Mouse (Mus musculus): ENCODE results near the gene Phb2. TPM values are rescaled to one million over a fixed set of nuclear protein-coding genes. Genes with fewer than 3 reads are reported as not detected.
"Not testable (repeated sequence)": the region's sequence is repeated elsewhere in the genome, so short reads cannot be mapped to it uniquely, and the experiment has no call there.

Phb2 gene
- polyA plus RNA-seq, 1 experiment from 2014 or later = 242 TPM

DNA sequence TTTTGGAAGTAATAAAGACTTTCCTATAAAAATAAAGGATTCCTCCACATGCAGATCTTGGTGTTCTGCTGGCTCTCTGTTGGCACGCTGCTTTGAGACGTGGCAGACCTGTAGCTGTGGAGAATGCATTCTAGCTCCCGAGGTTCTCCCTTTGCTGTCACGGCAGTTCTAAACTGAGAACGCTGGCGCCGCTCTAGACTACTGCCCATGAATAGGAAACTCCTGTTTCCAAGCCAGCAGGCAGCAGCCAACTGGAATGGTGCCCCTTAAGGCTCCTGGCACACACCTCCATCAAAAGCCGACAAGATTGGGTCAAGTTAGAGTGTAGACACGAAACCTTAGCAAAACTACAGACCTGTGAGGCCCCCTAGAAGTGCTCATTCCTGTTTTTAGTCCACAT is 38.5 kb upstream of the Phb2 start:
- no peak for ATAC-seq (ENCODE audit: low read depth)
- Histone ChIP-seq H3K4me3 (ENCODE audit: low read depth, low read length) (no peak overlapping the region), H3K27me3 (ENCODE audit: control insufficient read depth, insufficient read depth, low read length) (no peaks in the 10 kb centered on the region), H3K4me2 (ENCODE audit: low read depth, low read length) (no peak overlapping the region), H3K36me3 (ENCODE audit: control insufficient read depth, insufficient read depth, low read length) (no peaks in the 10 kb centered on the region), H3K9me3 (ENCODE audit: control insufficient read depth, low read length) (no peaks in the 10 kb centered on the region), H3K4me1 (ENCODE audit: control insufficient read depth, insufficient read depth, low read length) (no peaks in the 10 kb centered on the region), H3K9ac (replicated peaks; ENCODE audit: low read depth, low read length) (no peak overlapping the region), H3K27ac (ENCODE audit: low read depth, low read length) (no peak overlapping the region)
- 87% methylated on average over 9 of the region's 9 CpGs for WGBS

DNA sequence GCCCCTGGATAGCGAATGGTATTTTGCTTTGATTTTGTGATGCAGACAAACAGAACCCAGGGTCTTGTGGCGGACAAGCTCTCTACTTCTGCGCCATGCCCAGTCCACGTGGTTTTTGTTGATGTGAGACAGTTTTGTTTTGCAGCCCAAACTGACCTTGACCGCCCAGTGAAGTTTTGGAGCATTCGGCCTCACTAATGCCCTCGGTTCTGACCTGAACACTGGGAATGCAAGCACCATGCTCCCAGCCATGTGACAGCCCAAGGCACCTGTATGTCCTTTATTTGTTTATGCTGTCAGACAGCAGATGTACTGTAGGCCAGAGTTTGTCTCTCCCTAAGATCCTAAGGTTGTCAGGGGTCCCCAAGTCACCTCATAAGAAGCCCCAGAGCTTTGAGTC is 37.5 kb upstream of the Phb2 start:
- no peaks in the 10 kb centered on the region for H3K4me1 ChIP-seq (ENCODE audit: control insufficient read depth, insufficient read depth, low read length)
- H3K9me3 ChIP-seq (ENCODE audit: control insufficient read depth, low read length) = no peaks in the 10 kb centered on the region
- no peak overlapping the region for H3K4me2 ChIP-seq (ENCODE audit: low read depth, low read length)
- no peak overlapping the region for H3K9ac ChIP-seq (replicated peaks; ENCODE audit: low read depth, low read length)
- H3K27ac ChIP-seq (ENCODE audit: low read depth, low read length) = no peak overlapping the region
- WGBS = 94% methylated on average over 7 of the region's 7 CpGs
- no peaks in the 10 kb centered on the region for H3K27me3 ChIP-seq (ENCODE audit: control insufficient read depth, insufficient read depth, low read length)
- ATAC-seq (ENCODE audit: low read depth) = no peak
- H3K36me3 ChIP-seq (ENCODE audit: control insufficient read depth, insufficient read depth, low read length) = no peaks in the 10 kb centered on the region
- H3K4me3 ChIP-seq (ENCODE audit: low read depth, low read length) = no peak overlapping the region

- WGBS = 87% methylated on average over 6 of the region's 6 CpGs
- no peak overlapping the region for H3K4me3 ChIP-seq (ENCODE audit: low read depth, low read length)
- no peaks in the 10 kb centered on the region for H3K36me3 ChIP-seq (ENCODE audit: control insufficient read depth, insufficient read depth, low read length)
- ATAC-seq (ENCODE audit: low read depth) = no peak
- H3K4me2 ChIP-seq (ENCODE audit: low read depth, low read length) = no peak overlapping the region
- no peaks in the 10 kb centered on the region for H3K4me1 ChIP-seq (ENCODE audit: control insufficient read depth, insufficient read depth, low read length)
- no peak overlapping the region for H3K27ac ChIP-seq (ENCODE audit: low read depth, low read length)
- H3K9me3 ChIP-seq (ENCODE audit: control insufficient read depth, low read length) = no peaks in the 10 kb centered on the region
- H3K27me3 ChIP-seq (ENCODE audit: control insufficient read depth, insufficient read depth, low read length) = no peaks in the 10 kb centered on the region
- H3K9ac ChIP-seq (replicated peaks; ENCODE audit: low read depth, low read length) = no peak overlapping the region
Measured at GRCm38 (mm10) chr6:124676171-124676570, 36.0 kb upstream of the Phb2 start.

- ATAC-seq (ENCODE audit: low read depth) = no peak
- H3K9me3 ChIP-seq (ENCODE audit: control insufficient read depth, low read length) = no peaks in the 10 kb centered on the region
- no peak overlapping the region for H3K27ac ChIP-seq (ENCODE audit: low read depth, low read length)
- H3K9ac ChIP-seq (replicated peaks; ENCODE audit: low read depth, low read length) = no peak overlapping the region
- no peak overlapping the region for H3K4me2 ChIP-seq (ENCODE audit: low read depth, low read length)
- no peaks in the 10 kb centered on the region for H3K4me1 ChIP-seq (ENCODE audit: control insufficient read depth, insufficient read depth, low read length)
- WGBS = 96% methylated on average over 7 of the region's 7 CpGs
- no peaks in the 10 kb centered on the region for H3K36me3 ChIP-seq (ENCODE audit: control insufficient read depth, insufficient read depth, low read length)
- no peak overlapping the region for H3K4me3 ChIP-seq (ENCODE audit: low read depth, low read length)
- H3K27me3 ChIP-seq (ENCODE audit: control insufficient read depth, insufficient read depth, low read length) = no peaks in the 10 kb centered on the region
Measured at GRCm38 (mm10) chr6:124678769-124679168, 33.4 kb upstream of the Phb2 start.

DNA sequence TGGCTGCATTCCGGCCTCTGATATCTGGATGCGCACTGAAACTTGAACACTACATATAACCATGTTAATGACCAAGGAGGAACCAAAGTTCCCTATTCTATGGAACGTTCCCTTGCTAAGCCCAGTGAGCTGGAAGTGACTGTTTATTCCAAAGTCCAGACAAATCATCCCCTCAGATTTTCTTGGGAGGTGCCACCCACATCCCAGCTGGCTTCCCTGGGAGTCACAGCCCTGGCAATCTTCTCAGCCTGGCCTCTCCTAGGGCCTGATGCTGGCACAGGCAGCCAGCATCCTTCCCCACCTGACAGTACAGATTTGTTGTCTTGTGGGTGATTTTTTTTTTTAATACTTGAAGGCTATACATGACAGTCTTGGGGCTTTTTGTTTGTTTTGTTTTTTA is 32.6 kb upstream of the Phb2 start:
- H3K4me3 ChIP-seq (ENCODE audit: low read depth, low read length) = no peak overlapping the region
- H3K27me3 ChIP-seq (ENCODE audit: control insufficient read depth, insufficient read depth, low read length) = no peaks in the 10 kb centered on the region
- H3K4me1 ChIP-seq (ENCODE audit: control insufficient read depth, insufficient read depth, low read length) = no peaks in the 10 kb centered on the region
- no peaks in the 10 kb centered on the region for H3K9me3 ChIP-seq (ENCODE audit: control insufficient read depth, low read length)
- no peak overlapping the region for H3K4me2 ChIP-seq (ENCODE audit: low read depth, low read length)
- no peak overlapping the region for H3K27ac ChIP-seq (ENCODE audit: low read depth, low read length)
- H3K9ac ChIP-seq (replicated peaks; ENCODE audit: low read depth, low read length) = no peak overlapping the region
- WGBS = 98% methylated on average over 3 of the region's 3 CpGs
- ATAC-seq (ENCODE audit: low read depth) = no peak
- H3K36me3 ChIP-seq (ENCODE audit: control insufficient read depth, insufficient read depth, low read length) = no peaks in the 10 kb centered on the region

GRCm38 (mm10) chr6:124682291-124682690 is 29.8 kb upstream of the Phb2 start:
- H3K9ac ChIP-seq (replicated peaks; ENCODE audit: low read depth, low read length); H3K36me3 ChIP-seq (ENCODE audit: control insufficient read depth, insufficient read depth, low read length); H3K4me3 ChIP-seq (ENCODE audit: low read depth, low read length); H3K27ac ChIP-seq (ENCODE audit: low read depth, low read length); H3K4me2 ChIP-seq (ENCODE audit: low read depth, low read length); H3K27me3 ChIP-seq (ENCODE audit: control insufficient read depth, insufficient read depth, low read length); H3K9me3 ChIP-seq (ENCODE audit: control insufficient read depth, low read length); ATAC-seq (ENCODE audit: low read depth); H3K4me1 ChIP-seq (ENCODE audit: control insufficient read depth, insufficient read depth, low read length): not testable (repeated sequence)
- WGBS = 66% methylated on average over 6 of the region's 6 CpGs

- H3K4me3 ChIP-seq (ENCODE audit: low read depth, low read length) = no peak overlapping the region
- no peak overlapping the region for H3K9ac ChIP-seq (replicated peaks; ENCODE audit: low read depth, low read length)
- ATAC-seq (ENCODE audit: low read depth) = no peak
- no peak overlapping the region for H3K4me2 ChIP-seq (ENCODE audit: low read depth, low read length)
- WGBS = 86% methylated on average over 14 of the region's 14 CpGs
- H3K9me3 ChIP-seq (ENCODE audit: control insufficient read depth, low read length) = no peaks in the 10 kb centered on the region
- H3K27ac ChIP-seq (ENCODE audit: low read depth, low read length) = no peak overlapping the region
- no peaks in the 10 kb centered on the region for H3K27me3 ChIP-seq (ENCODE audit: control insufficient read depth, insufficient read depth, low read length)
- H3K36me3 ChIP-seq (ENCODE audit: control insufficient read depth, insufficient read depth, low read length) = no peaks in the 10 kb centered on the region
- no peaks in the 10 kb centered on the region for H3K4me1 ChIP-seq (ENCODE audit: control insufficient read depth, insufficient read depth, low read length)
Measured at GRCm38 (mm10) chr6:124683591-124684417, 28.3 kb upstream of the Phb2 start.

- no peaks in the 10 kb centered on the region for H3K27me3 ChIP-seq (ENCODE audit: control insufficient read depth, insufficient read depth, low read length)
- H3K4me1 ChIP-seq (ENCODE audit: control insufficient read depth, insufficient read depth, low read length) = no peaks in the 10 kb centered on the region
- no peaks in the 10 kb centered on the region for H3K36me3 ChIP-seq (ENCODE audit: control insufficient read depth, insufficient read depth, low read length)
- ATAC-seq (ENCODE audit: low read depth) = no peak
- H3K9me3 ChIP-seq (ENCODE audit: control insufficient read depth, low read length) = no peaks in the 10 kb centered on the region
- H3K9ac ChIP-seq (replicated peaks; ENCODE audit: low read depth, low read length) = no peak overlapping the region
- 78% methylated on average over 12 of the region's 12 CpGs for WGBS
- no peak overlapping the region for H3K27ac ChIP-seq (ENCODE audit: low read depth, low read length)
- H3K4me2 ChIP-seq (ENCODE audit: low read depth, low read length) = no peak overlapping the region
- no peak overlapping the region for H3K4me3 ChIP-seq (ENCODE audit: low read depth, low read length)
Measured at GRCm38 (mm10) chr6:124685606-124686386, 26.3 kb upstream of the Phb2 start.

- not testable (repeated sequence) for H3K9me3 ChIP-seq (ENCODE audit: control insufficient read depth, low read length); H3K36me3 ChIP-seq (ENCODE audit: control insufficient read depth, insufficient read depth, low read length); ATAC-seq (ENCODE audit: low read depth); H3K27ac ChIP-seq (ENCODE audit: low read depth, low read length); H3K9ac ChIP-seq (replicated peaks; ENCODE audit: low read depth, low read length); H3K4me1 ChIP-seq (ENCODE audit: control insufficient read depth, insufficient read depth, low read length); H3K4me2 ChIP-seq (ENCODE audit: low read depth, low read length); H3K27me3 ChIP-seq (ENCODE audit: control insufficient read depth, insufficient read depth, low read length); H3K4me3 ChIP-seq (ENCODE audit: low read depth, low read length)
- WGBS = 93% methylated on average over 1 of the region's 1 CpGs
Measured at GRCm38 (mm10) chr6:124686644-124687043, 25.5 kb upstream of the Phb2 start.
